Mouse (Mus musculus): ENCODE data around the gene Card14.

Card14 gene

GRCm38 (mm10) chr11:119304904-119305712, 2.5 kb upstream of the Card14 start:
- DNase-seq, result peak; percentile 71 to 81

DNA sequence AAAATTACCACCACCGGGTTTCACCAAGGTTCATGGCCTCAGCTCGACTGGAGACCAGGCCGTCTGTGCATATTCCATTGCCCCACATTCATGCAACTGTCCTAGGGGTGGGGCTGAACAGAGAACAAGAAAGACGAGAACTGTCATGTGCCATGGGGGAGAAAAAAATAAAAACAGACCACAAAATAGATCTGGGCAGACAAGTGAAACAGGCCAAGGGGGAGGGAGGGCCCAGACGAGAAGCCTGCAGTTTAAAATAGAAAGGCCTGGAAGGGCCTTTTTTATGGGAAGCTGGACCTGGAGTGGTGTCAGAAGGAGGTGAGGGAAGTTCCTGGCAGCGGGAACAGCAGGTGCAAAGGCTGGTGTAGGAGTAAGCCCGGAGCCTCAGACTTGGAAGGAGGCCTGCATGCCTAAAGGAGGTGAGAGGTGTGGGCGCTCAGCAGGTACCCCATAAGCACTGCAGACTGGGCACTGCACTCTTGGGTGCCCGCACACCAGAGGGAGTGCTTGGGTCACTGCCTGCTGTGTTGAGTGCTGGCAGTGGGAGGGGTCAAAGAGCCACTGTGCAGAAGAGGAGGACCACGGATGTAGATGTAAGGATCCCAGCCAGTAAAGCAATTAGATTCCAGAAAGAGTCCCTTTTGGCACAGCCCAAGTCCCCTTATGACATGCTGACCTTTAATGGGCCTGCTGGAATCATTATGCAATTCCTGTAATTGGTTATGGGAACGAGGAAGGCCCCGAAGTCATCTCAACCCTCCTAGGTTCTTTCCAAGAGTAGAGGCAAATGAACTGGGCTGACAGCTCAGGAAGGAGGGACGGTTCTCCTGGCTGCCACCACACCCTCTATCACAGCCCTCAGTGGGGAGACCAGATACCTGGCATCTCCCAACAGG, 558 bp upstream of the Card14 start:
- DNase-seq, result no peak

GRCm38 (mm10) chr11:119307916-119308315, 348 bp downstream of the Card14 start:
- no peak for DNase-seq

GRCm38 (mm10) chr11:119310621-119311020, 3.1 kb downstream of the Card14 start:
- no peak for DNase-seq

GRCm38 (mm10) chr11:119314252-119314936, 6.8 kb downstream of the Card14 start:
- DNase-seq, result no peak

DNA sequence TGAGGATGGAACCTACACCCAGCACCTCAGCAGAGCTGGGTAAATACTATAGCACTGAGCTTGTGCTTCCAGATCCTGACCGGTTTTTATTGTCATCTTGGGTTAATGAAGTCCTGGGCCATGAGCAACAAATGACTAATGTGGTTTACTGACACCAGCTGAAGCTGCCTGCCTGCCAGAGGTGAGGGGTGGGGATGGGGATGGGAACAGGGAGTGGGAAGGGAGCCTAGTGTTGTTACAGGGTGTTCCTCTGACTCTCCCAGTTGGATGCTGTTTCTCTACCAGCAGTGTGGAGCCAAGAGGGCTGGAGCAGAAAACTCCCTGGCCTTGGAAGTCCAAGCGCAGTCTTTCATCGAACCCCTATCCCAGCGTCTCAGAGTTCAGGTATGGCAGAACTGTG, 9.2 kb downstream of the Card14 start:
- no peak for DNase-seq

- peak; percentile 48 to 57 for DNase-seq
These were observed 15.0 kb downstream of the Card14 start for GRCm38 (mm10) chr11:119322521-119322920.

- DNase-seq, result no peak
These were observed 17.5 kb downstream of the Card14 start for GRCm38 (mm10) chr11:119325068-119325467.

- no peak for DNase-seq
These were observed 23.0 kb downstream of the Card14 start for GRCm38 (mm10) chr11:119330592-119330991.

DNA sequence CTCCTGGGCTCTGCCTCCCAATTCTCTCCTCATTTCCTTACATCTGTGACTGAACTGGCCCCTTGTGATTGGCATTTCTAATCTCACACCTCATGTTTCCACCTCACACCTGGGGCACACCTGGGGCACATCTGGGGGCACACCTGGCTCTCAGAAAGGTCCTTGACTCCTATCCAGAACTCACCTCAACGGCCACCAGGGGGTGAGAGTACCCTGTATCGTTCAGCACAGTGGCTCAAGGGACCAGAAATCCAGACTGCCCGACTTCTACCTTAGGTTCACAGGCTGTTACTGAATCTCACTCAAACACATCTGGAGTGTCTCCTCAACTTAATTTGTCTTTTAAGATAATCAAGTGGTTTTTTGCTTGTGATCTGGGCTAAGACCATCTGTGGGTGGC, 24.4 kb downstream of the Card14 start:
- no peak for DNase-seq

DNA sequence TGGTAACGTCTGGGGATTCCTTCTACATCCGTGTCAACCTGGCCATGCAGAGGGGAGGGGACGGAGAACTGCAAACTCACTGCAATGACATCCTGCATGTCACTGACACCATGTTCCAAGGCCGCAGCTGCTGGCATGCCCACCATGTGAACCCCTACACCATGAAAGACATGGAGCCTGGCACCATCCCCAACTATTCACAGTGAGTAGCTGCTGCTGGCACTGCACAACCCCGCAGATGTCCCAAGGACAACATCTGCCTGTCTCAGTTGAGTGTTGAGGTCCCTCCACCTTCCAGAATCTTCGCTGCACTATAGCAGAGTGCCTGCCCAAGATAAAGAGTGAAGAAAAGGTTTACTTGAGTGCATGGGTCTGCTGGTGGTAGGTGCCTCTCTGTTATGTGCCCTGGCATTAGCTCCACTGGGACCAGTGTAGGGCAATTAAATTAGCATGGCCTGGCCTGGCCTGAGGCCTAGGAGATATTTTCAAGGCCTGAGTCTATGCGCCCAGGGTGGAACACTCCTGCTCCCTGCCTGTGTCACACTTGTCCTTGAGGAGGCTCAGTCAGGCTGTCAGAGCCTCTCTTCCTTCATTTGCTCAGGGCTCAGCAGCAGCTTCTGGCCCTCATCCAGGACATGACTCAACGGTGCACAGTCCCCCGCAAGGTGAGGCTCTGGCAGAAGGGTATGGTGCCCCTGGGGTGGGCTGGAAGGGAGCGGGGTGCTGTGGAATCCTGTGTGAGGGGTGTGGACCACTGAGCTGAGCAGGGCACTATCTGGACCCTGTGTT, 30.9 kb downstream of the Card14 start:
- DNase-seq, result peak in 1 of 2 experiments; percentile 32

- DNase-seq, result no peak
These were observed 31.6 kb downstream of the Card14 start for GRCm38 (mm10) chr11:119339179-119339578.

- peak; percentile 82 to 88 for DNase-seq
These were observed 32.1 kb downstream of the Card14 start for GRCm38 (mm10) chr11:119339637-119340036.

- DNase-seq, result no peak
These were observed 36.6 kb downstream of the Card14 start for GRCm38 (mm10) chr11:119344178-119344577.

GRCm38 (mm10) chr11:119344865-119345264, 37.3 kb downstream of the Card14 start:
- DNase-seq, result no peak

GRCm38 (mm10) chr11:119347125-119347524, 39.6 kb downstream of the Card14 start:
- no peak for DNase-seq

DNA sequence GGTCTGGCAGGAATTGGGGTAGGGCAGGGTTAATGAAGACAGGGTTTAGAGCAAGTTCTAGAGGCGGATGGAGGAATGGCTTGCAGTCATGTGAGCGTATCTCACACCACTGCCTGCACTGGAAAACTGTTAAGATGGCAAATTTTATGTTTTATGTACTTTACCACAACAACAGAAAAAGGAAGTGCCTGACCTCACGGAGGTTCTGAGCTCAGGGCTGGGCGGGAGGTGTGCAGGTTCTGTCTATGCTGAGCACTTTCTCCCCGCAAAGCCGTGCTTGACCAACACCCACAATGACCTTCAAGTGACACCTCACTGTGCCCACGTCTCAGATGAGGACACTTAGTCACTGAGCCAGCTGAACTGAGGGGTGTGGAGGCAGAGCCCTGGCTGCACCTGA, 44.5 kb downstream of the Card14 start:
- no peak for DNase-seq

DNA sequence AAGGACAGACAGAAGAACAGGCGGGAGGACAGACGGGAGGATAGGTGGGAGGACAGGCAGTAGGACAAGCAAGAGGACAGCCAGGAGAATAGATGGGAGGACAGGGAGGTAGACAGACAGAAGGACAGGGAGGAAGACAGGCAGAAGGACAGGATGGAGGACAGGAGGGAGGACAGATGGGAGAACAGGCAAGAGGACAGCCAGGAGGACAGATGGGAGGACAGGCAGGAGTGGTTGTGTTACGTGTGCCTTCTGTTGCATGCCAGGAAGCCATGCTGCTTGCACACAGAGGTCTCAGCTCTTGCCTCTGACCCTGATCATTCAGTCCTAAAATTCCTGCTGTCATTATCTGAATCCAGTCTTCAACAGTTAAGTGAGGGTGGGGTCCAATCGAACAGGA, 46.4 kb downstream of the Card14 start:
- DNase-seq, result peak in 1 of 2 experiments; percentile 29

- DNase-seq, result peak in 1 of 2 experiments; percentile 25
These were observed 47.4 kb downstream of the Card14 start for GRCm38 (mm10) chr11:119354798-119355442.

GRCm38 (mm10) chr11:119355443-119356385, 48.1 kb downstream of the Card14 start, which contains the start of the genes Sgsh and Slc26a11:
TSS of gene Sgsh (minus strand) at chr11:119355536.
TSS of gene Slc26a11 (plus strand) at chr11:119355557.
- DNase-seq, result peak; percentile 85

Data from cerebellum, postnatal 14 days (tissue).